Mouse (Mus musculus) left cerebral cortex, postnatal 36 days (tissue): ENCODE measurements around the gene Flcn. TPM values are rescaled to one million over a fixed set of nuclear protein-coding genes. Genes with fewer than 3 reads are reported as not detected.
"Not testable (repeated sequence)": the region's sequence is repeated elsewhere in the genome, so short reads cannot be mapped to it uniquely, and the experiment has no call there.

Experiments
- DNase-seq, 2 experiments: peaks; one replicate each; pipeline ENCODE4 v3.0.0; 2021 to 2022; ENCODE audit warnings: low spot score in 2 of 2, mixed read lengths in 1 of 2
- intact Hi-C: fragments of 180-260 bp; cut with DNase I; formaldehyde crosslinking; loops from one replicate; pipeline ENCODE4 v1.15.1; 2025
- total RNA-seq, 2 experiments: library from RNA; stranded (reverse); gene quantifications; 2 replicates each; pipeline ENCODE4 v1.2.3; 2021

Gene Flcn
- total RNA-seq = 10 to 100 TPM; 48.6 to 48.9 TPM

DNA sequence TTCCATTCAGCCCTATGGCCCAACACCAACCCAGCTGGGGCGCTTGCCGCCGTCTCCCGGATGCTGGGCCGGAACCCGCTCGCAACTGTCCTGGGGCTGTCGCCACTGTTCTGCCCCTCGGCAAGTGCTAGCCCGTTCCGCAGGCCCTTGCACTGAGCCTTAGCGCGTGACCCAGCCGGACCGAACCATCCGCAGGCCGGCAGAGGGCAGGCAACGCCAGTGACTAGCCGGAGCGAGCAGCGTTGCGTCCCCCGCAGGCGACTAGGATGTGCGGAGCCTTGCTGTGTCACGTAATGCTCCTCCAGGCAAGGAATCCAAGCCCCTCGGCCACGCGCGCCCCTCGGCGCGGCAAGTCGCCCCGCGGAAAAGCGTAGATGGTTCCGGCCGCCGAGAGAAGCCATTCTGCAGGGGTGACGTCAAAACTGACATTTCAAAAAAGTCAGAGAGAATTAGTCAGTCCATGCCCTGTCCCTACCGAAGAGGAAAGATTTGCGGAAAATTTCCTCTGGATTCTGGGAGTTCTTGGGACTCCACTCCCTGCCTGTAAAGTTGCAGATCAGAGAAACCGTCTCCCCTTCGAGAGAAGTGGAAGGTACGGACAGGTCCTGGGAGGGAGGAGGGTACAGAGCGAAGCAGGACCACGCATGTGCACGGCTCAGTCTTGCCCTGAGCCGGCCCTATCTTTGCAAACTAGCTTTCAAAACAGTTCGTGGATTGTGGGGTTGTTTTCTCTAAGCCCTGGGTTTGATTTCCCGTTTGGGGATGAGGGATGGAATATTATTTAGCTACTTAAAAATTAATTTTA lies at the start of gene Flcn:
Flcn (minus strand) TSS at position 347 of the 805 bp plus-strand sequence.
- intact Hi-C loops = no loop called here
- peak; percentile 89 for DNase-seq

DNA sequence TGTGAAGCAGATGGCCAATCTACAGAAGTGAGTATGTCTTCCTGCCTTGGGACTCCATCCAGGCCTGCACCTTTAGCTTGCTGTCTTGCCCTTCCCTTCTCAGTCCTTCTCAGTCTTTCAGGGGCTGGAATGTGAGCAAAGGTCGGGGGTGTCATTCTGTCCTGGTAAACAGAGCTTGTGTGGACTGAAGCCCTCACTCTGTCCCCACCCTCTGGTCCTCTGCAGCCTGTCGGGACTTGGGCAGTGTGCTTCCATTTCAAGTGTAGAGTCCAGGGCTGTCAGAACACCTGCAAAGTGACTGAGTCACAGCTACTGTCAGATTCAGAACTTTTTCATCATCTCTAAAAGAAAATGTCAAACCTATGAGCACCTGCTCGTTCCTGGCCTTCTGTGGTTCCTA lies 43.0 kb upstream of the Flcn start:
- no peak for DNase-seq
- intact Hi-C loops = no loop called here

DNA sequence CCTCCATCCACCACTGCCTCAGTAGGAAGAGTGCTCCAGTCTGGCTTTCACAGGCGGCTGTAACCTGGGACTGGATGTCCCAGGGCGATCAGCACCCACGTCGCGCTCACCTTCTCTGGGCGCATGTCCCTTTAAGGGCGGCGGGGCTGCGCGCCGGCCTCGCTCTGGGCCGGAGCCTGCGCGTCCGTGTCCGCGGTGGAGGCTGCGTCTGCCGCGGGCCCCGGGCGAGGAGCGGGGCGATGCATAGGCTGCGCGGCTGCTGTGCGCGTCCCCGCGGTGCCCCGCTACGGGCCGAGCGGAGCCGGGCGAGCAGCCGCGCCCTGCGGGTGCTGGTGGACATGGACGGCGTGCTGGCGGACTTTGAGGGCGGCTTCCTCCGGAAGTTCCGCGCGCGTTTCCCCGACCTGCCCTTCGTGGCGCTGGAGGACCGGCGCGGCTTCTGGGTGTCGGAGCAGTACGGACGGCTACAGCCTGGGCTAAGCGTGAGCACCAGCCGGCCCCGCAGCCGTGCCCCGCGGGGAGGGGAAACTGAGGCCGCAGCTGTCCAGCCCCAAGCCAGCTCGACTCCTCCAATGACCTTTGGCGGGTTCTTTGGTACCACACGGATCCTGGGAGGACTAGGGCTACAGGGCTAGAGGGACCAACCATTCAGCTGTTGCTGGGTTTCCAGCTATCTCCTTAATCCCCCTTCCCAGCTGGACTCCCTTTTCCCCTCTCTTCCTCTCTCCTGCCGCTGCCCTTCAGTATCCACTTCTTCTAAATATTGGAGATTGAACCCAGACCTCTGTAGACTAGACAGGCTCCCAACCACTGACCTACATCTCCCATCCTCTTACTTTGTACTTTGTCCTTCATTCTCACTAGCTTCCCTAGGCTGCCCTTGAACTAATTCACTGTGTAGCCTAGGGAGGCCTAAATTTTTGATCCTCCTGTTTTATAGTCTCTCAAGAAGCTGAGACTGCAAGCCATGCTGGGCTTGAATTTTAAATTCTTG lies 38.4 kb upstream of the Flcn start:
- peak; percentile 83 to 85 for DNase-seq
- intact Hi-C loops = no loop called here

DNA sequence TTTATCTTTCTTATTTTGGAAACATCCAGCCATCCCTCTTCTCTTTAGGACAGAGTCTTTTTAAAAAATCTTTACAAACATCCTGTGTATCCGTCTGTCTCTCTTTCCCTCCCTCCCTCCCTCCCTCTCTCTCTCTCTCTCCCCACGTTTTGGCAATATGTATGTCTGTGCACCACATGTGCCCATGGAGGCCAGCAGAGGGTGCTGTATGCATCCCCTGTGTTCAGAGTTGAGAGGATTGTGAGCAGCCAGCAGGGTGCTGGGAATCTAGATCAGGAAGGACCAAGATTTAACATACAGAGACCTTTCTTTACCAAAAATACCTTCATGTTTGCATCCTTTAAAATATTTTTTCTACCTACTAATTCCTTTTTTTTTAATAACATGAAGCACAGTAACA lies 37.3 kb upstream of the Flcn start:
- intact Hi-C loops = no loop called here

DNA sequence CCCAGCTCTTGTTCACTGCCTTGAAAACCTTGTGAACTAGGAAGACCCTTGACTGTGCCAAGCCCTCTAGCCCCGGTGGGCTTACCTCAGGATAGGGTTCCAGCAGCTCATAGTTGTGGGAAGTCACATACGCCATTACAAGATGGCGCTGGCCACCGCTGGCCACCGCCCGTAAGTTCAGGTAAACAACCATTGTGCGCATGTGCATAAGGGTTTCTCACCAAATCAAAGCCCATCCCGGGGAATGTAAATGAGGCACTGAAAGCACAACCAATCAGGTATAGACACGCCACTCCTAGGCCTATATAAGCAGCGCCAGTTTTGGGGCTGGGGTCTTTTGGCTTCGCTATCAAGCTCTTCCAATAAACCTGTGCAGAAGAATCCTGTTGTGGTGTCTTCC lies 36.5 kb upstream of the Flcn start:
- DNase-seq = no peak
- intact Hi-C loops = no loop called here

More for the DNA sequence above, 37.3 kb upstream of the Flcn start:
- no peak for DNase-seq

DNA sequence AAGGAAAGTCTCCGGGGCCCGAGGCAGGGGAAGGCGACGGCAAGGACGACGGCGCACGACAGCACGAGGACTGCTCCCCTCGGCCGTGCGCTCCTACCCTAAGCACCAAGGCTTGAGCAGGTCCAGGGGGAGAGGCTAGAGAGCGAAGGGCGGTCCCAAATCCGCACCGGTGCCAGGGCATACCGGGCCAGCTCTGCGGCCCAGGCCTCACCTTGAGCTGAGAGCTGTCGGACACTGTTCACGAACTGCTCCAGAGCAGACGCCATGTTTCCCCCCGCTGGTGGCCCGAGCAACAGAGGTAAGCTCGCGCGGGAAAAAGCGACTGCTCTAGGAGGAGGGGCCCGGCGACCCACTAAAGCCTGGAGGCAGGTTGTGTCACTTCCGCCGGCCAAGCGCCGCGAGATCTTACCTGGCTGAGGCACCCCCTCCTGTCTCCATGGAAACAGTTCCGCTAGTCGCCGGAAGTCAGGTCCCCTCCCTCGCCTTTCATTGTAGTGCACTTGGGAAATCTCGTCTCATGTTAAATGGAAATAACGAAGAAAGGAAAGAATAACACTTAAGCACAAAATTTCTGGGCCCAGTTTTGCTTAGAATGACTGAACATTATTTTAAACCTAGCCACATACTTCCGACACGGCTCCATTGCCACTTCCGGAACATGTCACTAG lies 29.8 kb upstream of the Flcn start, which contains the start of gene Cops3:
Cops3 (minus strand) TSS at position 380 of the 668 bp plus-strand sequence.
- peak; percentile 92 to 93 for DNase-seq
- intact Hi-C loops = no loop called here

DNA sequence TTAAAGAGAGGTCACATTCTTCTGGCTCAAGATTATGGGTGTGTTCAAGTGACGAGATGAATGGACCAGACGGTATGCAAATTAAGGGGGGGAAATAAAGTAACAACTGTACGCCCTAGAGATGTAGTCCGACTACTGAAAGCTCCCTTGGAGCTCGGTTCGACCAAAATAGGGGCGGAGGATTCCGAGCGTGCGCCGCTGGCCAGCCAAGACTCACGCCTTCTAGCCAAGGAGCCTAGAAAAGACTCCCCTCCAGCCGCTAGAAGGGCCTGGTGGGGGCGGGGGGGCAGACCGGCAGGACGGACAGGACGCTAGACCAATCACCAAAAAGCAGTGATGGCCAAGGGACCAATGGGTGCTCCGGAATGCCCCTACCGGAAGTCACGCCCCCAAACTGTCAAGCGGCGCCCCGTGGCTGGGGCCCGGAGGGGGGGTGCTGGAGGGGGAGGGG lies 29.2 kb upstream of the Flcn start, which contains the start of gene Nt5m:
Nt5m (plus strand) TSS at position 440 of the 451 bp plus-strand sequence.
- intact Hi-C loops = no loop called here

DNA sequence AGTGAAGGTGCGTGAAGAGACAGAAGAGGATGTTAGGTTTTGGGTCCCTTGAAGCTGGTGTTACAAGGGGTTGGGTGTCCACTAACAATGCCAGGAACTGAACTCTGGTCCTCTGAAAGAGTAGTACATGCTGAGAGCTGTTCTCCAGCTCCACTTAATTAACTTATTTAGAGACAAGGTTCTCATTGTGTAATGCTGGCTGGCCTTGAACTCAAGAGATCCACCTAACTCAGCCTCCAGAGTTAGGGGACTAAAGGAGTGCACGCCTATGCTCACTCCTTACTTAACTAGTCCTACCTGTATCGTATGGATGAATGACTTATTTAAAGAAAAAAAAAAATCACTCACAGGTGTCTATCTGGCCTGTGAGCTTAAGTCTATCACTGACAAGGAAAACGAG lies 28.6 kb upstream of the Flcn start:
- intact Hi-C loops = no loop called here

More for the DNA sequence above, 29.2 kb upstream of the Flcn start, which contains the start of gene Nt5m:
- peak; percentile 93 to 94 for DNase-seq

DNA sequence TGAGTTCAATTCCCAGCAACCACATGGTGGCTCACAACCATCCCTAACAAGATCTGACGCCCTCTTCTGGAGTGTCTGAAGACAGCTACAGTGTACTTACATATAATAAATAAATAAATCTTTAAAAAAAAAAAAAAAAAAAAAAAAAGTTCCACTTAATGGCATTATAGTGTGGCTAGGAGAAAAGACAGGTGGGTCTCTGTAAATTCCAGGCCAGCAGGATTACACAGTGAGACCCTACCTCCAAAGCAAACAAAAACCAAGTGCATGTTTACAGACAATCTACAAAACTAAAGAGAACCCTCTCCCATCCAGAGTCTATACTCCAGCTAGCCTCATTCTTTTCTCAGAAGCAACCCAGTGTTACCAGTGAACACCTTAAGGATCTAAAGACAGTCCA lies 28.0 kb upstream of the Flcn start:
- intact Hi-C loops, DNase-seq: not testable (repeated sequence)

More for the DNA sequence above, 28.6 kb upstream of the Flcn start:
- no peak for DNase-seq

DNA sequence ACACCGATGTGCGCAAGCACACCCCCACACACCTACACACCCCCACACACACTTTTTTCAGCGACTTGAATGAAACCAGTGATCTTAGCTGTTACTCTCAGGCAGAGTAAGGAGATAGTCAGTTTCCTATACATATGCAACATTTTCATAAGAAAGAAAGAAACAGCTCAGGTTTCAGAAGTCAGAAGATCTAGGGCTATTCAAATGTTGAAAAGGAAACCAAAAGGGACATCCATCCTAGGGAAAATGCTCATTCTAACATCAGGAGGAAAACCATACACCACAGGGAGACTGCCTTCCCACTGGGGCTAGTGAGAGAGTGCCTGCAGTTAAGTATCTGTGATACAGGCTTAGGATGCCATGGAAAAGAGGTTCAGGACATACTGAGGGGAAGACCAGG lies 11.8 kb upstream of the Flcn start:
- DNase-seq = no peak
- intact Hi-C loops = no loop called here

DNA sequence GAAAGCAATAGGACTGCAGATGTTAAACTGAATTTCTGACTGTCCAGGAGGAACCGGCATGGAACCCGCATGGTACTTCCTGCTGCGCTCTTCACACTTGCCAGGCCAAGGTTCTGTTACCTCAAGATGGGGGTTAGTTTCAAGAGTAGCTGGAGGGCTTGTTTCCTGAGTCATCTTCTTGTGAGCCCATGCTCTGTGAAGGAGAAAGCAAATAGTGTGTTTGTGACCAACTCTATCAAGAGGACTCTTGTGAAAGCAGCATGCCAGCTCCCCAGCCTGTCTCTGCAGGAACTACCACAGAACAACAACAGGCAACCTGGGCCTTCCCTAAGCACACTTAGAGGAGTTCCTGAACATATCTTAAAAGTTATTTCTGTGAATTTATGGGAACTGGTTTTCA lies 8.1 kb upstream of the Flcn start:
- DNase-seq = no peak
- intact Hi-C loops = no loop called here

DNA sequence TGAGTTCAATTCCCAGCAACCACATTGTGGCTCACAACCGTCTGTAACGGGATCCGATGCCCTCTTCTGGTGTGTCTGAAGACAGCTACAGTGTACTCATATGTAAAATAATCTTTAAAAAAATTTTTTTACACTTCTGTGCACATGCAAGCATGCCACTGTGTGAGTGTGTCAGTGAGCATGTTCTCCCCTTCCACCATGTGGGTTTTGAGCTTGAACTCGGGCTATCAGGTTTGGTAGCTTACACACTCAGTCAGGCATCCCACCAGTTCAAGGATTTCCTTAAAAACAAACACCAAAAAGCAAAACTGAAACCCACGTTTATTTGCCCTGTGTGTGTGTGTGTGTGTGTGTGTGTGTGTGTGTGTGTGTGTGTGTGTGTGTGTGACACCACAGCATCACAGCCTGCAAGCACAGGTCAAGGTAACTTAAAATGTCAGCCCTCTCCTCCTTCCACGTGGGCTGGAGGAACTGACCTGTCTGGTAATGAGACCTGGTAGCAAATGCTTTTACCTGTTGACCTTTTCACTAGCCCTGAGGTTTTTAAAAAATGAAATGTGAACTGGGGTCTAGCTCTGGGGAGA lies 5.8 kb upstream of the Flcn start:
- DNase-seq = no peak
- intact Hi-C loops = no loop called here

DNA sequence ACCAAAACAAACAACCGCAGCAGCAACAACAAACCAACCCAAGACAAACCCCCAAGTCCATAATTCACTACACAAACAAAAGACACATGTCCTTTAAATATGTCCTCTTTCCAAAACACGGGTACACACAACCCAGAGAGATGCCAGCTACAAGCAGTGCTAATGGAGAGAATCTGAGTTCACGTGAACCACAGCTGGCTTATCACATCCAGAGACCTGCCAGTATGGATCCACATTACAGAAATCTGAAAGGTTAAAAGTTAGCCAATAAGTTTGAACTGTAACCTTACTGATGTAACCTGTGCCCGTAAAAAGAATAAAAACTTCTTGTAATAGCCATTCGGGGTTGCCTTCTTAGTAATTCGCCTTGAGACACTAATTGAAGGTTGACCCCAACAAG lies 5.1 kb upstream of the Flcn start:
- intact Hi-C loops = no loop called here
- no peak for DNase-seq

DNA sequence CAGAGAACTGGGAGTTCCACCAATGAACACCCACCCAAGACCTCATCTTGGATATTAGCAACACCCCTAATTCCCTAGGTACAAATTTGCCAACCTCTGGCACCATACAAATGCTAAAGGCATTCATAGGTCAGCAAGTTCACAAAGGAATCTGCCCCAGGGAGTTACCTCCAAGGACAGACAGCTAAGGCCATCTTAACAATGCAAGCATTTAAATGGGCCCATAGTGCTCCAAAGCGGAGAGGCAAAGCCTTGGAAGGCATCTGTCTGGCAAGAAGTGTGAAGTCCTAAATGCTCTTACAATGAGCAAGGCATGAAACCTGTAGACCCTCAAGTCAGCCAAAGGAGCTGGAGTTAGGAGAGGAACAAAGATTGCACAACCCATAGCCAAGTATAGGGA lies 4.5 kb upstream of the Flcn start:
- intact Hi-C loops = no loop called here
- DNase-seq = no peak

DNA sequence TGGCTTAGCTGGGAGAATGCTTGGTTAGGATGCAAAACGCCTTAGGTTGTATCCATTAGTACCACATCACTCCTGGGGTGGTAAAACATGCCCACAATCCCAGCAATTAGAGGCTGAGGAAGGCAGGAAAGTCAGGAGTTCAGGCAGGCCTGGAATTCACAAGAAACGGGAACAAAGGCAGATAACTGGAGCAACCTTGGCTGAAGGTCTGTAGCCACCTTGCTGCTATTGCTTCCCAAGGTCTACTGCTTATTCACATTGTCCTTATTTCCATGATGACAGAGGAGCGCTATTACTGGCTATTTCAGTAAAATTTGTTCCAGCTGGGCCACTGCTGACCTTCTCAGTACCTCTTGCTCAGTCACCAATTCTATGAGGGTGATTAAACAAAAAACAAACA lies 3.5 kb upstream of the Flcn start:
- no peak for DNase-seq
- intact Hi-C loops = no loop called here

DNA sequence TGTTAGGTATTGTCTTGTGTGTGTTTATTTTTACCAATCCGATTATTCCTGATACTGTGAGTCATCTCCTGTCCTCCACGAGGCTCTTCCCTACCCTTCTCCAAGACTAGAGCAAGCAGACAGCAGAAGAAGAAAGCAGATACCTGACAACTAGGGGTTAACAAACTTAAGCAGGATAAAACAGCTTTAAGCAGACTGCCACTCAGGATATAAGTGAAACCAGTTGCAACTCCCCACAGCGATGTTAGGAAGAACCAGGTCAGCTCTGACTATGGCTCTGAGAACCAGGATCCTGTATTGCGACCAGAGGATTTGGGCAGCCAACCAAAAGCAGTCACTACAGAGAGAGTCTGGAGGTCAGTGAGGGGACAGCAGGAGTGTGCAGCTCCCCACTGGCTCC lies 1.4 kb upstream of the Flcn start:
- intact Hi-C loops = no loop called here

DNA sequence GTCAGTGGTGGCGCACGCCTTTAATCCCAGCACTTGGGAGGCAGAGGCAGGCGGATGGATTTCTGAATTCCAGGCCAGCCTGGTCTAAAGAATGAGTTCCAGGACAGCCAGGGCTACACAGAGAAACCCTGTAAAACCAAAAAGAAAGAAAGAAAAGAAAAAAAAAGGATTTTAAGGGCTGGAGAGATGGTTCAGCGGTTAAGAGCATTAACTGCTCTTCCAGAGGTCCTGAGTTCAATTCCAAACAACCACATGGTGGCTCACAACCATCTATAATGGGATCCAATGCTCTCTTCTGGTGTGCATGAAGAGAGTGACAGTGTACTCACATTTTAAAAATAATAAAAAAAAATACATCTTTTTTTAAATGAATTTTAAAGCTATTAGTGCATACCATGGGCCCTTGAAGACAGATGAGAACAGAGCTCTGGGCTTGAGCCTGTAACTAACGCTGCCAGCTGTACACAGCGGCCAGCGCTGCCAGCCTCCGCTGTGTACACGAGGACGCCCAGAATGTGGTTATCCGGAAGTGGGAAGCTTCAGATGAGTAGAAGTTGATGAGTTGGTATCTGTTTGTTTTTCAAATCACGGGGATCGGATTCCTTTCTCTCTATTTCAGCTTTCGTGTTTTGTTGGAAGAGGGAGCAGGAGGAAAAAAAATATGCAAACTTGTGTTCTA lies 803 bp upstream of the Flcn start:
- no peak for DNase-seq
- intact Hi-C loops = no loop called here

More for the DNA sequence above, 1.4 kb upstream of the Flcn start:
- no peak for DNase-seq

DNA sequence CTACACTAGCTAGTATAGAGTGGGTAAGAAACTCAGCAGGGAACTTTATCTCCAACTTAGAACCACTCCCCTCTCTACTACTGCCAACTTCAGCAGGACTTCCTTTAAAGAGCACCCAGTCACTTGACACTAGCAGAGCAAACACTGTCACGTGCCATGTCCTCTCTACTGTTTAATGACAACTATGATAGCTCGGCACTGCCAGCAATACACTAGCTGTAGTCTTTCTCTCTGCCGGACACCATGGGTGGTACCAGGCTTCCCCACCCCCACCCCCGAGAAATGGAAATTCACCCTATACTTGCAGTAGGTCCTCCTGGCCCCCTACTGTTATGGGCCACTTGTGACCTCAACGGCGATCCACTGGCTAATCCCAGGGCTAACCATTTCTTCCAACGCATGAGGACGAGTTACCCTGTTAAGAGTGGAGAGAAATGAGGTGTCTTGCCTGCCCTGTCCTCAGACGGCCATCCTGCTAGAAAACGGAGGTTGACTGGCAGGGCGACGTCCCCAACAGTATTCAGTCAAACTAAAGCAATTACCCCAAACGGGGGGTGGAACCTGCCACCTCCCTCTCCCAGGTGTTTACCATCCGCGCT lies 646 bp downstream of the Flcn start:
- intact Hi-C loops = no loop called here
- DNase-seq = peak in 1 of 2 experiments; percentile 14
